Mouse (Mus musculus) ES-E14 (cell line): ENCODE measurements at regions not wholly inside any gene's neighbourhood (a gene's known extent, or its start where the extent isn't known, plus 50 kb on each side); places are given as distances from the start of the nearest gene placed in this dataset.

Experiments used
- CHD2 ChIP-seq: IDR thresholded peaks from 2 replicates; pipeline ENCODE4 v1.6.1; 2014; ENCODE audit warnings: mild to moderate bottlenecking, low read depth, low read length, inconsistent platforms
- HCFC1 ChIP-seq: IDR thresholded peaks from 2 replicates; pipeline ENCODE4 v1.6.1; 2012; ENCODE audit warnings: low read length, inconsistent platforms, borderline replicate concordance; ENCODE audit not compliant: insufficient read depth
- ZC3H11A ChIP-seq: IDR thresholded peaks from 2 replicates; pipeline ENCODE4 v1.6.1; 2012; ENCODE audit warnings: low read depth, mild to moderate bottlenecking, inconsistent platforms, low read length, borderline replicate concordance

- TF ChIP-seq CHD2 (no peak), ZC3H11A (no peak), HCFC1 (no peak)
These were observed 69.4 kb downstream of the Otud1 start for GRCm38 (mm10) chr2:19726904-19727303.
